Mouse (Mus musculus) cerebellum, adult 18-20 months (tissue): ENCODE data around the gene Gm20388.

Experiments used
- DNase-seq, 2 experiments: peaks; one replicate each; pipeline ENCODE4 v3.0.0; 2021

Gene Gm20388

DNA sequence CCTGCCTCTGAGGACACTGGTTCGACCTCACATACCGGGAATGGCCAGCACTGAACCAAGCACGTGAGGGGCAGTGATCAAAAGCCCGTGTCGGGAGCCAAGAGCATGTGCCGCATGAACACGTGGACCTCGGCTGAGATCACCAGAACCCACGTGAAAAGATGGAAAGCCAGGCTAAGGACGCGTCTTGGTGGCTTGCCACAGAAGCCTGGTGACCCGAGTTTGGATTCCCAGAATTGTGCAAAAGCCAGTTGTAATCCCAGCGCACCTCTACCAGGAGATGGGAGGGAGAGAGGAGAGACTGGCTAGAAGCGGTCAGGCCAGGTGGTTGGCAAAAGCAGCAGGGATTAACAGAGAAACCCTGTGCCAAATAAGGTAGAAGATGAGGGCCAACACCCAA lies 2605.1 kb downstream of the Gm20388 start:
- no peak for DNase-seq

DNA sequence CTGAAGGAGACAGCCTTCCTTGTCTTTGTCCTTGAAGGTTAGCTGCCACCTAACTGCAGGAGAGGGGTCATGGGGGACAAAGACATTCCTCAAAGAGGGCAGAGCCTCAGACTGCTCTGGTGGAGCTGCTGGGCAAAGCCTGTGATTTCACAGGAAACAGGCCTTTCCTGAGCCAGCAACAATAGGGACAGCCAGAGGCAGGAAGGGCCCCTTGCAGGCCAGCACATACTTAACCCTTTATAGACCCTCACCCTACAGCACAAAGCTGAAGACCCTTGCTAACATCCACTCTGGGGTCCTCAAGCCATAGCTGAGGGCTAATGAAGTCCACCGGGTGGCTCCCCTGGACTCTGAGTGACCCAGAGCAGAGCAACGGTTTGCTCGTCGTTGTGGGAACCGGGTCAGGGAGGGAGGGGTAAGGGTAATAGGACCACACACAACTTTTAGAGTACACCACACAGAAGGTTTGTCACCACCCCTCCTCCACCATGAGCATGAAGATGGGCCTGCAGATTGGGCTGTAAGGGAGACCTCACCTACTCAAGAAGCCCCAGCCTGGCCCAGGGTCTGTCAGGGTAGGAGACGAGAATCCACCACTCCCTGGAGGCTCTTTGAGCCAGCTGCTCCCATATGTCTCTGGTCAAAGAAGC lies 2607.0 kb downstream of the Gm20388 start:
- no peak for DNase-seq

DNA sequence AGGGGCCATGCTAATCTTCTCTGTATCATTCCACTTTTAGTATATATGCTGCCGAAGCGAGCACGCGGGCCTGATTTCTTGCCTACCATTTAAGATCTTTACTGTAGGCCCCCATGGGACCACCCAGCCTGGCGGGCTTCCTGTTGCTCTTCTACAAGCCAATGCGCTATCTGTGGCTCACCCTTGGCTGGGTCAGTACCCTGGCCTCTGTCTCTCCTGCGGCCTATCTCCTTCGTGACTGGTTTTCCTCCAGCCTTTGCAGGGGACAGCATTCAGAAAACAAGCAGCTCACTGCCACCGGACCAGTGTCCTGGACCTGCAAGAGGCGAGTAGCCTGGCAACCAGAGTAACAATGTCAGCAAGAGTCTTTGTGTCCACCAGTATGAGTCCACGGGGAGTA lies 2610.0 kb downstream of the Gm20388 start:
- DNase-seq, result no peak

DNA sequence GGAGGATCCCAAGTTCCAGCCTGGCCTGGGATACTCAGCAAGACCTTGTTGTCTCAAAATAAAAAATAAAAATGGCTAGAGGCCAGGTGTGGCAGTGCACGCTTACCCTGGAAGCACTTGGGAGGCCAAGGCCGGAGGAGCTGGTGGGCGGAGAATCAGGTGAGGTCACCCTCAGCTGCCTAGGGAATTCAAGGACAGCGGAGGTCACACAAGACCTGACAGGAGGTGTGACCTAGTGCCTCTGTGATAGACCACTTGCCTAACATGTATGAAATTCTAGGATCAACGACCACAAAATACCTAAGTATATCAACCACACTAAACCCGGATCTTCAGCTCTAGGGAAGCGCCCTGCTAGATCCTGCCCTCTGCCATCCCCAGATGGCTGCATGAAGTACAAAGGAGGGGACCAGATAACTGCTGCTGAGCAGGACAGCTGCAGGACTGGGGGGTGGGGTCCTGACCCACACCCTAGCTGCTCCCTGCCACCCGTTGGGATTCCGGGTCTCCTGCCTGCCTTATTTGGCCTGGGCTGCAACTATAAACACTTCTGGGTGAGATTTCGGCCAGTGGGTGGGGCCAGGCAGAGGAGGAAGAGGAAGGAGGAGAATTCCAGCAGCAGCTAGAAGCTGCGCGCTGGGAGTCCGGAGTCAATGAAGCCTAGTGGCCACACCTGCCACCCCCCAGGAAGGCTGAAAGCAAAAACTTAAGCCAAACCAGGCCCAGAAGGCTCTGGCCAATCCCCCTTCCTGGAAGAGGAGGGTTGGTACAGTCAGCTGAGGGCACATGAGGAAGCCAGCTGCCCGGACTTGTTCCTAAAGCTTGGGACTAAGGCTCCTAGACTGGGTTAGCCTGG lies 2612.4 kb downstream of the Gm20388 start:
- DNase-seq, result no peak

DNA sequence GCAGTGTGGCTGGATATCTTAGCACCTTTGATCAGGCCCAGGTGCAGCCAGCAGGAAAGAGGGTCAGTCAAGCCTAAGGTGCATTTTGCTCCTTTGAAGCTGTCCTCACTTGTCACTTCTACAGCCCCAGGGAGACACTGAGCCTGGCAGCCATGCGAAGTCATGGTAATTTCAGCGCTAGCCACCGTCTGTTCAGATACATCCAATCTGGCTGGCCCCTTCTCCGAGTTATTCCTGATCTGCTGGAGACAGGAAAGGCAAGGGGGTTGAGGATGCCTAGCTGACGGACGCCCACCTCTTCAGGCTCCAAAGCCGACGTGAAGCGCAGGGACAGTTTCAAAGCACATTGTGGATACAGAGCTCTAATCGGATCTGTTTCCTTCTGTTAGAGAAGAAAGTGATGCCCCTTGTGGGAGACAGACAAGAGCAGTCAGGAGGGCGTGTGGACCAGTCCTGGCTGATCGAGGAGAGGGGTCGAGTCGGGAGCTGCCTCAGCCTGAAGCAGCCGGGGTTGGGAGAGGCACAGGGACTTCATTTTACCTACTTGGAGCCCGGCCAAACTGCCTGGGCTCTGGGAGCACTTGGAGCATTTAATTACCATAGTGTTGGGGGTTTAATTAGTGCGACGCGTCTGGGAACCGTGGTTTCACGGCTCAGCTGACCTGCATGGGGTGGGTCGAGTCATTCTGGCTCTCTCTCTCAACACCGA lies 2613.2 kb downstream of the Gm20388 start:
- peak; percentile 30 to 31 for DNase-seq

DNA sequence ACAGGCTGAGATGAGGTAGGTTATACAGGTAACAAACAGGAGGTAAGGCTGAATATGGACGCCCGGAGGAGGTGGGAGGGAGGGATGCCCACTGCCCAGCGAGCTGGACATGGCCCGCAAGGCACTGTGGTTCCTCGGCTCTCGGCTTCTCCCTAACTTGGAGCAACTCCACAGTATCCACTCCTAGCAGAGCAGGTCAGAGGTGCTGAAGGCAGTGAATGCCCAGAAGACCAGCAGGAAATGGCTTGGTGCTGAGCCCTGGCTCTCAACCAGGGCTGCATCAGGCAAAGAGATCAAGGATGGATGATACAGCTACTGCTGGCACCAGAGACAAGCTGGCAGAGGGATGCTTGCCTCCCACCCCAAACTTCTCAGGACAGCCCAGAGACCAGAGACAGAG lies 2613.9 kb downstream of the Gm20388 start:
- DNase-seq, result no peak

DNA sequence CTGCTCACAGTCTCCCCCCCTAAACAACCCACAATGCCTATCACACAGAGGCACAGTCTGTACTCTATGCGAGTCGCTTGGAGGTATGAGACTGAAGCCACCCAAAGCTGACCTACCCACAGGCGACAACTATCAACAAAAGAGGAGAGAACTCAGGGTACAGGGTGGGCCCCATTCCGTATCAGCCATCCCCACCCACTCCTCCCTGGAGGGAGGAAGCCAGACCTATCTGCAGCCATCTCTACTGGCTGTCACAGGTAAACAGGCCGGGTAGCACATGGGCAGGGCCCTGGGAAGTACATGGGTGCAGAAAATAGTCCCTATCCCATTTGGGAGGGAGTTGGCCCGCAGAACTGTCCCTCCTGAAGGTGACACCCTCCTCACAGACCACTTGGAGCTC lies 2614.4 kb downstream of the Gm20388 start:
- no peak for DNase-seq

DNA sequence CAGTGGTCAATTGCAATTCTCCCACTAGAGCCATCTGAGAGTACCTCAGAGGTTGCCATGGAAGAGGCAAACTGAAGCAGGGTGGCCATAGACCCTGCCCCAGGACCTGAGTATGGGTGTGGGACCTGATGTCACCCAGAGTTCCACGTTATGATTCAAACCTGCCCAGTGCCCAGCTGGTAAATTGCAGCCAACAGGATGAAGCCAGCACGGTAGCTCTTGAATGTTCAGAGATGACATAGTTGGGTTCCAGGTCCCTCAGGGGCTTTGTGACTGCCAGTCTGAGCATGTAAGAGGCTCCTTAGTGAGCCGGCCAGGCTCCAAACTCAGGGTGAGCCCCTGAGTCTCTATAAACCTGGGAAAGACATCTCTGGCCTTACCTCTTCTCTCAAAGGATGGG lies 2615.4 kb downstream of the Gm20388 start:
- no peak for DNase-seq

DNA sequence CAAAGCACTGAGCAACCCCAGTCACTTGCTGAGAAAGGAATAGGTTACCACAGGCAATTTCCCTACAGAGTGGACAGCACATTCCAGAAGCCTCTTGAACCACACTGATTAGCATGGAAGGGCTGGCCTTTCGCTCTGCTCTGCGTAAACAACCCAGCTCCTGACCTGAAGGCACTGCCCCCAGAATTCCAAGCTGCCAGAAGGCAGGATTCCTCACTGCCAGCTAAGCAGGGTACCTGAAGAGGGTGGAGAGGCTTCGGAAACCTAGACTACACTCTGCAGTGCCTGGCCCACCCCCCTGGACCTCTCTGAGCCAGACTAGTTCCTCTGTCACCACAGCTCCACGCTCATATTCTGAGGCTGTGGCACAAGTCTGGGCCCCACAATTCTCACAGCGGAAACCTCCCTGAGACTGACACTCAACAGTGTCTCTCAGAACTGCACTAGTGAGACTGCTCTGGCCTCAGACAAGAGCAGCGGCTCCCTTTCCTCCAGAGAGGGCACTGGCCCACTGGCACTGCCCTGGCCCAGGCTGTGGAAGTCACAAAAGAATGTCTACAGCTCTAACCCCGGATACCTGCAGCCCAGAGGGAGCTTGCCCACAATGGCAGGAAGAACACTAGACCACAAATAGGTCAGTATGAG lies 2616.0 kb downstream of the Gm20388 start:
- no peak for DNase-seq

DNA sequence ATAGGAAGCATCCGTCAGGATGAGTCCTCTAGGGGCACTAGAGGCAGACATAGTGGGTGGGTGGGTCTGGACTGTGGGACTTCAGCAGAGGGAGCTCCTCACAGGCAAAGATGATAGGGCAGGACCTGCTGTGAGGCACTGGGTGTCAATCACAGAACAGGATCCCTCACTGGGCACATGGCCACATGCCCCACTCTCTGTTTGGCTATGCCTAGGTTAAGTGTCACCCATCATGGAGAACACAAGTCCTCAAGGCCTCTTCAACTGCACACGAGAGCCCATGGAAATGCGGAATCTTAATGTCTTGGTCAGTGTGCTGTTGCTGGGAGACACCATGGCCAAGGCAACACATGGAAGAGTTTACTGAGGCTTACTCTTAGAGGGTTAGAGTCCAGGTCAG lies 2617.3 kb downstream of the Gm20388 start:
- no peak for DNase-seq

DNA sequence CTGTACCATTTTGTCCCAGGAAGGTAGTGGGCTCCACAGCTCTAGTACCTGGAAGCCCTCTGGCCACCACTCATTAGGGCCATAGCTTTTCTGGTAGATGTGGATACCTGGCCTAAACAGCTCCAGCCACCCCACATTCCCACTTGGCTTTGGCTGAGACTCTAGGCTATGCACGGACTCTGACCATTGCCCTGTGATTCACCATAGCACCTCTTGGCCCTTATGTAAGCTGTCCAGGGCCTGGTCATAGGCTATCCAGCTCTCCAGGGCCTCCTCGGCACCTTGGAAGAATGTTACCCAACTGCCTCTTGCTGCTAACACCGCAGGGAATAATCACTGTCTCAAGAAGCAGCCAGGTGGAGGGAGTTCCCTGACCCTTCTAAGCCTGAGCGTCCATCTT lies 2618.5 kb downstream of the Gm20388 start:
- no peak for DNase-seq

DNA sequence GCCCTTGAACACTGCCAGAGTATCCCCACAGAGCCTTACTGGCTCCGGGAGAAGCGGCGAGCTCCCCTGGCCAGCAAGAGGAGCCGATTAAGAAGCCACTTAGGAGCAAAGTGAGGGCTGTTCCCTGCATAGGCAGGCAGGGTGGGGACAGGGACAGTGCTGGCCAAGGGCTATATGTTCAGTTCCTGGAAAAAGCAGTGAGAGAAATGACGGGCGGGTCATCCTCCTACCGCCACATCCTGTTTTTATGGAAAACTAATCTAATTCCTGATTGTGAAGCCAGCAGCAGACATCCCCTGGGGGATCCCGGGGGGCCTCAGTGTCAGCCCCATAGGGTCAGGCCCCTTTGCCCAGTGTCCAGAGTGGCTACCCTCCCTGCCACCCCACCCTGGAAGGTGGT lies 2620.7 kb downstream of the Gm20388 start:
- no peak for DNase-seq

DNA sequence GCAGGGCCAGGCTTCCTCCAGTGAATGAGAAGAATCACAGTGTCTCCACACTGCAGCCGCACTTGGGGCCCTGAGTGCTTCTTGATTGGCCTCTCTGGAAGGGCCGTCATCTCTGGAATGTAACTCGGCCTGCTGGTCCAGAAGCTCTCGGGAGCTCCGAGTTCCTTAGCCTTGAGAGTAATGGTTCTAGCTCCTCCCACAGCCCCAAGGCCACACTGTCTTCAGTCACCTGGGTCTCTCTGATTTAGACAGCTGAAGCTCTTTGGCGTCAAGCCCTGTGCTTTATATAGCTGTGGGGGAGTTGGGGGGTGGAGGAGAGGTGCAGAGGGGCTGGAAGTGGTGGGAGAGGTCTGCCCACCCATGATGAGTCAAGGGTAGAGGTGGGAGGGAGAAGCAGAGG lies 2626.4 kb downstream of the Gm20388 start:
- DNase-seq, result no peak

DNA sequence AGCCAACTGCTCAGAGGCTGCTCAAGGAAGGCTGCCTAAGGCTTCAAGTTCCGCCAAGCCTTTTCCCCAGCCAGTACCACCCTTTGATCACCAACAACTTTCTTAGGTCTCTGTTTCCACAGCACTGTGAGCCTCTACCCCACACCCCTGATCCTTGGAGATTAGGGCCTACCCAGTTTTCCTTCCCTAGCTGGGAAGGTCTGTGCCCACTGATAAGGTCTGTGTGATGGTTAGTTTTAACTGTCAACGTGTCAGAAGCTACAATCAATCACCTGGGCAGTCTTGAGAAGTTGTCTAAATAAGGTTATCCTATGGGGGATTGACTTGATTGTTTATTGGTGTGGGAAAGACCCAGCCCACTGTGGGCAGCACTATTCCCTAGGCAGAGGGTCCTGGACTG lies 2627.2 kb downstream of the Gm20388 start:
- no peak for DNase-seq

DNA sequence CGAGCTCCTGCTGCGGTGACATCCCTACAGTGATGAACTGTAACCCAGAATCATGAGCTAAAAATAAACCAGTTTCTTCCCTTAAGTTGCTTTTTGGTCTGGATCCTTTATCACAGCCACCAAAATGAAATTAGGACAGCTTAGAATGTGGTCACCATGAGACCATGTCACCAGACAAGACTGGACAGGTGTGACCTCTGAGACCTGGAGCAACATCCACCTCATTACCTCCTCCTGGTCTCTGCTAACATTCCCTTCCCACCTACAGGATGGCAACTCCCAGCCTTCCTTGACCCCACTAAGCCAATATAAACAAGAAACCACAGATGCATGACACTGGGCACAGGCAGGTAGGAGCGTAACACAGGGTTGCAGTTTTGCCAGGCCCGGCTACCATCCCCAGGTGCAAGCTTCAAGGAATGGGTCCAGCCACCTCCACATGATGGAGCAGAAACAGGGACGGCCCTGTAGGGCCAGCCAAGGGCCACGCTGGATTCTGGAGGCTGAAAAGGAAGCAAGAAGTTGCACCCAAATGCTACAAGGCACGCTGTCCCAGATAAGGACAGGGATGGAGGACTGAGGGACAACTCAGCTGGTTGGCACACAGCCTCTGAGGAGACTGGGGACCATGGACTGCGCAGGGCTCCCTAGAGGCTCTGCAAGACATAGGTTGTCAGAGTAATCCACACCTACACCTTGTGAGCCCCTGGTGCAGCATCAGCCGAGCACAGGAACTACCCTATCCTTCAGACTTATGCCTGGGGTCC lies 2627.9 kb downstream of the Gm20388 start:
- DNase-seq, result no peak

DNA sequence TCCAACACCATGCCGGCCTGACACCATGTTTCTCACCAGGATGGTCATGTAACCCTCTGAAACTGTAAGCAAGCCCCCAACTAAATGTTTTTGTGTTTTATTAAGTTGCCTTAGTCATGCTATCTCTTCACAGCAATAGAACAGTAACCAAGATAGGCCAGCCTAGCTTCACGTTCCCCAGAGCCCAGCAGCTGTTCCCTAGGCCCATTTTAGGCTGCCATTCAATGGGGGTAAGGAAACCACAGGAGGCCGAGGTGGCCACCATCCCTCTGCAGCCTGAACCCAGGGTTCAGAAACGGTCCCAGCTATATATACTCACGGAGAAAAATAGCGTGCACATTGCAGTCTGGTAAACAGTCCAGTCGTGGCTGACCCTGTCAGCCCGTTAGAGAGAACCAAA lies 2633.5 kb downstream of the Gm20388 start:
- DNase-seq, result no peak

DNA sequence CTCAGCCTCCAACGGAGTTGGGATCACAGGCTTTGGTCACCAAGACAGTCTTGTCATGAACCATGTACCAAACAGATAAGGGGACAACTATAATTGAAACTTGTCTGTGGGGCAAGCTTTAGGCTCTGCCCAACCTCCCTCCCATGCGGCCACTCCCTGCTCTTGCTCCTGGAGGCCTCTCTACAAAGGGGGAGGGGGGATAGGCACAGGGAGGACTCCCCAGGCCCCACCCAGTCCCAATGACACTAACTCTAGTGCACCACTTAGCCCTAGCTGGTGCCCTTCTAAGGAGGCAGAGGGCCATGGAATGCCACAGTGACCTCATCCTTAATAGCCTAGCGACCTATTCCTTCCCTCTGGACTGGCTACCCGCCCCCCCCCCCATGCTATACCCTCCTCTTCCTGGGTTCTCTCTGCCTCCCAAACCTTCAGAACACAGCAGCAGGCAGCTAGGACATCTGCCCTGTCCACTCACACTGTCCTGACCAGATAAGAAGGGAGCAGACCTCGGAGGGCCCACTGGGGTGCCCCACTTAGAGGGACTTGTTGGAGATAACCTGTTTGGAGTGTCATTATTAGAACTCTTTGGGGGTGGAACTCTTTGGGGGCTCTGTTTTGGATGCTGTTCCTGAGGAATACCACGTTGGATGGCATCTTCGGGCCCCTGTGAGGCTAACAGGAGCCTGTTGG lies 2635.6 kb downstream of the Gm20388 start:
- DNase-seq, result no peak

DNA sequence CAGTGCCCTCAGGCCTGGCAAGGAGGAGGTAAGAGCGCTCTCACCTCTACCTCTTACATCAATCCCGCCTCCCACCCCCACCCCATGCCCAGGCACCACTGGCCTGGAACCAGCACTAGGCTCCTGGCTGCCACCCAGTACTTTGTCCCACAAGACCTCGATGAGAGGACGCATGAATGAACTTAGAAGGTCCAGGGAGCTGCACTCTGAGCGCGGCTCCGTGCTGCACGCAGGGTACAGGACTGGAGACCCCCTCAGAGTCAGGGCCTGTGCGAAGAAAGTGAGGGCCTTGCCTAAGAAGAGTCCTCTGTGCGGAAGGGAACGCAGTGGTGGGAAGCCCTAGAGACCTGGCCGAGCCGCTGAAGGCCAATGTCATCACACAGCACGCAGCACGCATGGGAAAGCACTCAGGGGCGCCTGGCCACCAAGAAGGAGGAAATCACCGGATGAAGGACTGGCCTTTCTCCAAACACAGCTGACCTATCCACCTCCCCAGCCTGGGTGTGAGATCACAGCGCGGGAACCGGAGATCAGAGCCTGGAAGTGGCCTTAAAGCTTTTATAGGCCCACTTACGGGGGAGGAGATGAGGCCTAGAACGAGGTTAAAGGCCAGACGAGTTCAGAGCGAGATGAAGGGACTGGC lies 2636.3 kb downstream of the Gm20388 start:
- no peak for DNase-seq

DNA sequence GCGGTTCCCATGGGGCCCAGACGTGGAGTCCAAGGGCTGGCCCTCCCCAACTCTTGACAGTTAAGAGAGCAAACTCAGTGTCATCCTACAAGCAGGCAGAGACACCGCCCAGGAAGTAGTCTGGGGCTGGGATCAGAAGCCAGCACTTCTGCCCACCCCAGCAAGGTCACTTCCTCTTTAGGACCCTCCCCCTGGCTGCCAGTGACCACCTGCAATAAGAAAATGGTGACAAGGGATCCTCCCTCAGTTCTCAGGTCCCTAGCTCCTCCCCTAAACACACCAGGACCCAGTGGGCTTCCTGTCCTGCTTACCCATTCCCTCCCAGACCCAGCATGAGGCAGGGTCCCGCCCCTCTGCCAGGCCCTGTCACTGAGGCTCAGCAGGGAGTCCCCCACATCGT lies 2637.2 kb downstream of the Gm20388 start:
- no peak for DNase-seq

DNA sequence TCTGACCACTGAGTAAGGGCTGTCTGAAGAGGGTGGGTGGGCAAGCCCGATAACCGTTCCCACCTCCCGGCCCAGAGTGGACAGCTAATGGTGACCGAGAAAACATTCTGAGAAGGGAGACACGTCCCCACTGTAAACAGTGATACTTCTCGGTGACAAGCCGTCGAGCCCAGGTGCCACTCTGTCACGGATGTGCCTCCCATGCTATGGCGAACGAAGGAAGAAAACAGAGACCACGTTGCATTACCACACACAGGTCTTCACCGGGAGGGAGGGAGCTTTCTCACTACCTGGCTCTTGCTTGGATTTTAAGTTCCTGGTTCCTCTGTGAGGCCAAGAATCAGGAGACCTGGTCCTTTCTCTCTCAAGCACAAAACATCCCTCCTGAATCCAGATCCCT lies 2637.7 kb downstream of the Gm20388 start:
- no peak for DNase-seq

DNA sequence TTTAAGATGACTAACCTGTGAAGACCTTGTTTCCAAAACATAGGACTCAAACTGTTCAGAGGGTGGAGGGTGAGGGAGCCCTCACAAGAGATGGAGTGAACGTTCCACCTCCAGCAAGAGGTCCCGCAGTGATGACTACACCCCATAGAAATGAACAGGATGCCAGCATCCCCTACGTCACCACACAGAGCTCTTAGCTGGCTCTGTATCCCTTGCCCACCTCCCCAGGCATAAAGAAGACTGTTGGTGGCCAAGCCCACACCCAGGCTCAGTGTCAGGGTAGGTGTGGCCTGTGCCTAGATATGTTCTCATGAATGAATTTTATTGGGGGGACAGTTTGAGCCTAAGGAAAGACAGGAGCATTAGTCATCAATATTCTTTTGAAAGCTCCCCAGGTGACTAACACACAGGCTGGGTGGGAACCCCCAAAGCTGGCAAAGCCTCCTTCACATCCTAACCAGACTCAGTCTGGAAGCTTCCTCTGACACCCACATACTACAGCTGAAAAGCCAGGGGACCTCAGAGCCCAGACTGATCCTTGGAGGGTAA lies 2638.3 kb downstream of the Gm20388 start:
- DNase-seq, result no peak
